Mouse (Mus musculus) MEL (cell line): ENCODE measurements around the gene Fam189b.

Source experiments
- CTCF ChIP-seq, 3 experiments: IDR thresholded peaks in 2 of 3; conservative IDR thresholded peaks in 1 of 3; 2 replicates each; pipeline ENCODE4 v1.5.1; 2011 to 2012; ENCODE audit warnings: low read length in 3 of 3, low read depth in 2 of 3, mild to moderate bottlenecking in 2 of 3, improper control_type of control experiment in 1 of 3, inconsistent platforms in 1 of 3, mixed read lengths in 1 of 3, moderate library complexity in 1 of 3; ENCODE audit not compliant: control insufficient read depth in 1 of 3, insufficient read depth in 1 of 3, poor library complexity in 1 of 3, severe bottlenecking in 1 of 3
- POLR2A ChIP-seq, 2 experiments: IDR thresholded peaks; 2 replicates each; pipeline ENCODE4 v1.6.1; 2011 to 2012; ENCODE audit warnings: low read length in 2 of 2, mild to moderate bottlenecking in 2 of 2, control low read depth in 1 of 2, improper control_type of control experiment in 1 of 2, low read depth in 1 of 2, moderate library complexity in 1 of 2; ENCODE audit not compliant: control insufficient read depth in 1 of 2, insufficient read depth in 1 of 2, poor library complexity in 1 of 2
- POLR2AphosphoS2 ChIP-seq: IDR thresholded peaks from 2 replicates; pipeline ENCODE4 v1.6.1; 2011; ENCODE audit warnings: low read length, improper control_type of control experiment
- TAL1 ChIP-seq: IDR thresholded peaks from 2 replicates; pipeline ENCODE4 v1.6.1; 2012; ENCODE audit warnings: mild to moderate bottlenecking, inconsistent platforms, low read length, moderate library complexity, mixed read lengths
- USF2 ChIP-seq, 2 experiments: IDR thresholded peaks; 2 replicates each; pipeline ENCODE4 v1.6.1; 2011 to 2012; ENCODE audit warnings: improper control_type of control experiment in 2 of 2, low read length in 2 of 2, borderline replicate concordance in 1 of 2, inconsistent platforms in 1 of 2, low read depth in 1 of 2, mild to moderate bottlenecking in 1 of 2; ENCODE audit not compliant: insufficient read depth in 1 of 2
- ZNF384 ChIP-seq: IDR thresholded peaks from 2 replicates; pipeline ENCODE4 v1.6.1; 2012; ENCODE audit warnings: low read depth, mild to moderate bottlenecking, inconsistent platforms, low read length, improper control_type of control experiment

DNA sequence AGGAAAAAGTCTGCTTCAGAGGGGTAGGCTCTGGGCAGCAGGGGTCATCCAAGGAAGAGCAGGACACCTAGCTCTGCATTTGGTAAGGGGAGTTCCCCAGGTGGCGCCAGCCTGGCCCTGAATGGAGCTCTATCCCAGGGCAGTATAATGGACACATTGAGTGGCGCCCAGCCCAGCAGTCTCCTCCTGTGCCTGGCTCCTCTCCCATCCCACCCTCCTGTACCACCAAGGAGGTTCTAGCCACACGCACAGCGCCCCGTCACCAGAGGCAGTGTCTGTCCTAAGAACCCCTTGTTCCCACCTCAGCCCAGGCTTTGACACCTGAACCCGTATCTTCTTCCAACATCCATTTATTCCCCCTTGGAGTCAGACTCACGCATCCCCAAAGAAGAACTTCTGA lies 26.8 kb downstream of the Fam189b start:
- no peak for TF ChIP-seq USF2 (IDR thresholded peaks at IDR 0.05; ENCODE audit: borderline replicate concordance in 1 of 2, insufficient read depth in 1 of 2, low read depth in 1 of 2, low read length in 2 of 2)
- no peak for TF ChIP-seq ZNF384
- TF ChIP-seq POLR2A (IDR thresholded peaks at IDR 0.05; ENCODE audit: control insufficient read depth in 1 of 2, insufficient read depth in 1 of 2, low read depth in 1 of 2, low read length in 2 of 2, poor library complexity in 1 of 2), result peak in 1 of 2 experiments; percentile 44; a peak in 1 of 4 replicates
- TF ChIP-seq POLR2AphosphoS2, result no peak
- TF ChIP-seq CTCF (IDR thresholded peaks at IDR 0.05 in 2 of 3, conservative IDR thresholded peaks at IDR 0.05 in 1 of 3; ENCODE audit: control insufficient read depth in 1 of 3, insufficient read depth in 1 of 3, low read depth in 2 of 3, low read length in 3 of 3, poor library complexity in 1 of 3, severe bottlenecking in 1 of 3), result no peak
- TF ChIP-seq TAL1, result no peak
